Mouse (Mus musculus) induced T-regulatory cell, adult 2 months (primary cell): ENCODE results near the gene Ube2s.
"Not testable (repeated sequence)": the region's sequence is repeated elsewhere in the genome, so short reads cannot be mapped to it uniquely, and the experiment has no call there.

ENCODE experiments used
- DNase-seq: peaks from one replicate; pipeline ENCODE4 v3.0.0-alpha.2; 2012; ENCODE audit warnings: low read depth

Gene Ube2s

GRCm38 (mm10) chr7:4812303-4813104 is at the start of gene Ube2s:
Gene Ube2s, minus strand, starts transcription at chr7:4812590.
- peak; percentile 100 for DNase-seq

DNA sequence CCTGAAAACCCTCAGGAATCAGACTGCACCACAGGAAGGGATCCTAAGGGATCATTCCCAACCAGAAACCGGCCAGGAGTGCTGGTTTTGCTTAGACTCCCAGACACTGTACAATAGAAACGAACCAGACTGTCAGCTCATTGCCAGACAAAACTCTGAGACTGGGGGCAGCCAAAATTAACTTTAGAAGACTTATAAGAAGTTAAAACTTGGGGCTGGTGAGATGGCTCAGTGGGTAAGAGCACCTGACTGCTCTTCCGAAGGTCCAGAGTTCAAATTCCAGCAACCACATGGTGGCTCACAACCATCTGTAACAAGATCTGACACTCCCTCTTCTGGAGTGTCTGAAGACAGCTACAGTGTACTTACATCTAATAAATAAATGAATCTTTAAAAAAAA is 48.5 kb upstream of the Ube2s start:
- not testable (repeated sequence) for DNase-seq

DNA sequence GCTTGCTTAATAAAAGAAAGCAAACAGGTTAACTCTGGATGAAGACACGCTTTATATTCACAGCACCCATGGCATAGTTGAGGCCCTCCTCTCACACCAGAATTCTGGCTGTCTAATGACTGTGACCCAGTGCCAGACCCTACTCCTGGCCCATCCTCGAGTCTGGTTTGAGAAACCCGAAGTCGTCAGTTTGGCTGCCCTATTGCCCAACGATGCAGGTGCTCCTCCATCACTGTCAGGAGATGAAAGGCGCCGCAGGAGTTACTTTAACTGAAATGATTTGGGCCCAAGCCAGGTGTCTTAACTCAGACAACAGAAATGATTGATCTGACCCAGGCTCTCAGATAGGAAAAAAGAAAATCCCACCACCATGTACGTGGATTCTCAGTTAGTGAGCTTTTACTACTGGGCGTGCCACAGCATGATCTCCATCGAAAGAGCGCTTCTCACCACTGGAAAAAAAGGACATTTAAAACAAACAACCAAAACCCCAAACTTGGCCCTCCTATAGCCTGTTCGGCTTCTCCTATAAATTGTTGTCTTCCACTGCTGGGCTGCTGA is 47.1 kb upstream of the Ube2s start:
- DNase-seq = no peak

GRCm38 (mm10) chr7:4857321-4857720 is 44.9 kb upstream of the Ube2s start:
- DNase-seq = no peak

DNA sequence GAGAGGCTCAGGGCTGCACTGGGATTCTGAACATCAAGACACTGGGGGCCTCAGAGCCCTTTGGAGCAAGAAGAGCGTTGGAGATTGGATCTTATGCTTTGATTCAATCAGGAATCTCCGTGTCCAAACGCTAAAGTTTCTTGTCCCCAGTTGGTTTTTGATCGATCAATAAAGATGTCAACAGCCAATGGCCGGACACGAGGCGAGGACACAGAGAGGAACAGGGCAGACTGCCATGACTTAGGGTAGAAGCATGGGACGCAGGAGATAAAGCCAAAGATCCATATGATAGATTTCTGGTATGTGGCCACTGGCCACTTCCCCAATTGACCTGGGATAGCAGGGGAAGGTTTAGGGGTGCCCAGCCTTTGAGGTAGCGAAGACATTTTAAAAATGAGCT is 44.1 kb upstream of the Ube2s start:
- no peak for DNase-seq

DNA sequence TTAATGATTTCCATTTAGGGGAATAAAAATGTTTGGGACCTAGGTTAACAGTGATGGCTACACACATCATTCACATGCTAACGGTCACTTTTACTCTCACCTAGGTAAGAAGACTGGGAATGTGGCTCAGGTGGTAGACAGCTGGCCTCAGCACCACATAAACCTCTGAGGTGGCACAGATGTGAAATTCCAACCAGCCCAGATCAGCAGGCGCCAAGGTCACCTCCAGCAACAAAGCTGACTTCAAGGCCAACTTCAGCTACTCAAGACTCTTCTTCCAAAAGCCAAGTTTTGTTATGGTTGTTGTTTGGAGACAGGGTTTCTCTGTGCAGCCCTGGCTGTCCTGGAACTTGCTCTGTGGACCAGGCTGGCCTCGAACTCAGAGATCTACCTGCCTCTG is 41.2 kb upstream of the Ube2s start:
- no peak for DNase-seq

DNA sequence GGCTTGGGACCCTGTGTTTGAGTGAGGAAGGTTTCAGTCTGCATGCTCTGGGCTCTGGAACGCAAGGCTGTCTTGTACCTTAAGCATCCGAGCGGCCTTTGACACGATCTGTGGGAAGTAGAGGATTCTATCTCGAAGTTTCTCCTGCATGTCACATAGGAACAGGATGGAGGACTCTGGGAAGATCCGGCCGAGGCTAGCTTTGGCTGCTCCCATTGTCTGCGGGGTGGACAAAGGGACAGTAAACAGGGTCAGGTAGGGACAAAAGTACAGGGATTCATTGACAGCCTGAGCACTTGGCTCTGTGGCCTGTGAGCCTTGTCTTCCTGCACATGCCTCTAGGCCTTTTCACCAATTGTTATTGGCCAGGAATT is 38.9 kb upstream of the Ube2s start:
- DNase-seq = no peak

GRCm38 (mm10) chr7:4850621-4851314 is 38.4 kb upstream of the Ube2s start:
- DNase-seq = no peak

DNA sequence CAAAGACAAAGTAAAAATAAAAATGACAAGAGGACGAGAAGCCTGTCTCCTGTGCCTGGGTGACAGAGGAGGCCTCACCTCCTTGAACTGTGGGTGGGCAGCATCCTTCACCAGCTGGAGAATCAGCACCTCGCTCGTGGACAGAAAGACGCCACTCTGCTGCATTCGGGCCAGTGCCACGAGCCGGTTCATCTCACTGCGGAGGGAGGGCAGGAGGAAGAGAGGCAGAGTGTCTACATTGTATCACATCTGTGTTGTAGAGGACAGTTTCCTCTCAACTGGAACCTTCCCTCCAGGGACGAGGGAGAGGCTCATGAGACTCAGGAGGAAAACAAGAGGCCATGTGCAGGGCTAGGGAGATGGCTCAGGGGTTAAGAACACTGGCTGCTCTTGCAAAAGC is 37.0 kb upstream of the Ube2s start:
- DNase-seq = no peak

DNA sequence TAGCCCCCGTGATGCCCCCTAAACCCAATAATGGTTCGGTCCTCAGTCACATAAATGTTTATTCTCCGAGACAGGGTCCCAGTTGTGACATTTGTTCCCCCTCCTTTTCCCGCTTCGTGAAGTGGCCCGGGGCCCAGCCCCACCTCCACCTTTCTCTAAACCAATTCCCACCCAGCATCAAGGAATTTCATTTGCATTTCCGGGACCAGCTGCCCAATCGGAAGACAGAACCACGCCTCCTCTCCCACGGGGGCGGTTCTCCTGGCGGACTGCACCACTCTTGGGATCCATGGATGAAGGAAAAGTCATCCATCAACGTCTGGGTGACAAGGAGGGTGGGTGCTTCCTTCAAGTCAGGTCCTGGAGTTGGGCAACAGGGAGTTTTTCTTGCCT is 32.5 kb upstream of the Ube2s start:
- no peak for DNase-seq

- no peak for DNase-seq
Measured at GRCm38 (mm10) chr7:4844245-4844916, 32.0 kb upstream of the Ube2s start, which contains the start of gene Shisa7. Gene Shisa7, minus strand, starts transcription at chr7:4844696.

DNA sequence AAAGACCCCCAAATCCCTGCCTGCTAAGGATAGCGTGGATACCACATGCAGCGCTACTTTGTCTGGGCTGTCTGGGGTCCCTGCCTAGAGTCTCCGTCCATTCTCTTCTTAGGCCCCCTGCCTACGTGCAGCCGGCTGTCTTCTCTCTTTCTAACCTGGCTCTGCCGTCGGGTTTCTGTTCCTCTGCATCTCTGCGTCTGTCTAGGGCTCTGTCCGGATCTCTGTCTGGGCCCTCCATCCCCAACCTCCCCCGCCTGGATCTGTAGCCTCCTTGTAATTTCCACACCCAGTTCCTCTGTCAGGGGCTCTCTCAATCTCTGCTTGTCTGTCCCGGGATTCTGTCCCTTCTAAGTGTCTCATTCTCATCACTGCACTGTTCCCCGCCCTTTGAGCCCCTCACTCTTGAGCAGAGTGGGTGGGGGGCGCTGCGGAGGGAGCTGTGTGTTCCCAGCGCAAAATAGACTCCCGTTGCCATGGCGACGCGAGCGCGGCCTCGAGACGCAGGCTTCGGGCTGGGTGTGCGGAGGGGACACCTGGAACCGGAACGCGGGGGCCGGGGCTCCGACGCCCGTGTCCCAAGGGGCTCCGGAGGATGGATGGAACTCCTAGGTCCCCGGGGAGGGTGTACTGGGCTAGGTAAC is 31.3 kb upstream of the Ube2s start:
- DNase-seq = no peak

DNA sequence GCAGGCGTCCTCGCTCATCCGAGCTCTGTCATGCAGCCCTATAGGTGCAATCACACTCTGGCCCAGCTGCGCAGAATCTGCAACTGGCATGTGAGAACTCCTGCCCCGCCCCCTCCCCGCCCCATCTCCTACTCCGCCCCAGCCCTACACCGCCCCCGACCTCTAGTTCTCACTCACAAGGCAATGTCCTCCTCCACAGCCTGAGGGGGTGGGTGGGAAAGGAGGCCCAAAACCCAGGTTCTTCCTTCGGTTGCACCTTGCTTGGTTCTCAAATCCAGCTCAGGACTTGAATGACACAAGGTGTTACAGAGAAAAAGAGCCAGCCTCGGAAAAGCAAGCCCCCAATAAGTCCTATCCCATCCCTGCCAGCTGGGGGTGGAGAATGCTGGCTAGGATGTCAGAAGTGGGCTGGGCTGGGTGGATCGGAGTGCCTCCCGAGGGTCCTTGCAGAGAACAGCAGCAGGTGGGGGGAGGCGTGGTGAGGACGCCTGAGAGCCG is 30.3 kb upstream of the Ube2s start:
- peak; percentile 56 for DNase-seq

DNA sequence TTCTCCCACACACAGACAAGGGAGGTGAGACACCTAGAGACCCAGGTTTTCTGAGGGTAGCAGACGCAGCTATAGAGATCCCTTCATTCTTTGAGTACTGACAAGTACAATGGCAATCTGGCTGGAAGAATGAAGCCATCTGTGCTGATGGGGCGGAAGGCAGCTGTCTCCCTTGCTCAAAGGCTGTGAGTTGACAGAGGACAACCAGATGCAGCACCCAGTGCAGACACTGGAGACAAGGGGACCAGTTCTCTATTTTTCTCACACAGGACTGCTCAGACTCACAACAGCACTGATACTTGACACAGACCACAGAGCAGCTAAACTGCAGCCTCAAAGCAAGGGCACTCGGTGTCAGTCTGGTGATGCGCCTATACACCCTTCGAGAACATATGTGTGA is 29.7 kb upstream of the Ube2s start:
- DNase-seq = no peak

DNA sequence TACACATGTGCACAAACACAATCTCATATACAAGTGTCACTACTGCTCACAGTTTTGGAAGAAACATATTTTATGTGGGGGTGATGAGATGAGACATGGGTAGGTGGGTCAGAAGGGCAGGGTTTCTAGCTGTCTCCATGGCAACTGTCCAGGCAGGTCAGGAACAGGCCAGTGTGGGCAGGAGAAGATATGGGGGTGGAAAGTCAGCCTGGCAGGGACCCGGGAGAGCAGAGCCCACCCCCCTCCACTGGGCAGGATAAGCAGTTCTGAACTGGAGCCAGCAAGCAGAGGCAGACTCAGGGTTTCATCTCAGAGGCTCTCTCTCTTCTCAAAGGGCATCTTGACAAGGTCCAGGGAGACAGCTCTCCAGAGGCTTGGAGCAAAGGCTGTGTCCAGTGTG is 25.2 kb upstream of the Ube2s start:
- DNase-seq = no peak

DNA sequence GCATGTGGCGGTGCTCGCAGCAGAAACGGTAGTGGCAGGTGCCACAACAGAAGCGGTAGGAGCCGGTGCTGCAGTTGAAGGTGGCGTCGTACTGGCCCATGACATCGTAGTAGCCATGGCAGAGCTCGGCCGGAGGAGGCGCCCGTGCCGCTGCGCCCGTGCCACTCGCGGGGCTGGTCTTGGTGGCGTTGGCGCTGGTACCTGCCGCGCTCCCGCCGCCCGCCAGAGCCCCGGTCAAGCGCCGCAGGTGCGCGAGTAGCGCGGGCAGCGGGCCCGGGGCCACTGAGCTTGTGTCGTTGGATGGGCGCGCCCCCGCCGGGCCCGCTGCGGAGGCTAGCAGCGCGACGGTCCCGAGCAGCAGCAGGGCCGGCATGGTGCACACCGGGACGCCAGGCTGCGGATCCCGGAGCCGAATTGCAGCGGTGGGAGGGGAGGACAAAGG is 24.0 kb upstream of the Ube2s start:
- peak; percentile 66 for DNase-seq

GRCm38 (mm10) chr7:4835631-4836327 is 23.4 kb upstream of the Ube2s start:
- no peak for DNase-seq

- DNase-seq = no peak
Measured at GRCm38 (mm10) chr7:4830476-4830875, 18.1 kb upstream of the Ube2s start.

- no peak for DNase-seq
Measured at GRCm38 (mm10) chr7:4825365-4825764, 13.0 kb upstream of the Ube2s start.

- no peak for DNase-seq
Measured at GRCm38 (mm10) chr7:4822162-4822907, 9.9 kb upstream of the Ube2s start.

- DNase-seq = no peak
Measured at GRCm38 (mm10) chr7:4821690-4822089, 9.3 kb upstream of the Ube2s start.
